Mouse (Mus musculus) forebrain, embryonic 12.5 days (tissue): ENCODE measurements around the gene 6030452D12Rik. TPM values are rescaled to one million over a fixed set of nuclear protein-coding genes. Genes with fewer than 3 reads are reported as not detected.

Experiments used
- ATAC-seq: fragments of 200-750 bp; cut with Nextera tagmentation; 2 replicates; pipeline ENCODE4 v1.8.0; 2017; ENCODE audit warnings: moderate TSS enrichment; ENCODE audit not compliant: low FRiP score
- H3K27ac ChIP-seq: fragments of 300-500 bp; sonication (generic); 2 replicates; pipeline ENCODE4 v1.5.1; 2016; ENCODE audit warnings: mild to moderate bottlenecking
- H3K27me3 ChIP-seq: fragments of 300-500 bp; sonication (generic); 2 replicates; pipeline ENCODE4 v1.6.1; 2016; ENCODE audit warnings: mild to moderate bottlenecking
- H3K36me3 ChIP-seq: fragments of 300-500 bp; sonication (generic); replicated peaks from 2 replicates; pipeline ENCODE4 v1.6.1; 2016; ENCODE audit warnings: mild to moderate bottlenecking
- H3K4me1 ChIP-seq: fragments of 300-500 bp; sonication (generic); 2 replicates; pipeline ENCODE4 v1.6.1; 2016
- H3K4me2 ChIP-seq: fragments of 300-500 bp; sonication (generic); 2 replicates; pipeline ENCODE4 v1.6.1; 2016; ENCODE audit warnings: mild to moderate bottlenecking, moderate library complexity
- H3K4me3 ChIP-seq: fragments of 300-500 bp; sonication (generic); replicated peaks from 2 replicates; pipeline ENCODE4 v1.5.1; 2016; ENCODE audit warnings: mild to moderate bottlenecking
- H3K9ac ChIP-seq: fragments of 300-500 bp; sonication (generic); 2 replicates; pipeline ENCODE4 v1.6.1; 2016; ENCODE audit warnings: mild to moderate bottlenecking
- H3K9me3 ChIP-seq: fragments of 300-500 bp; sonication (generic); 2 replicates; pipeline ENCODE4 v1.6.1; 2016
- WGBS: fragments of 180-500 bp; shearing (Covaris S2); methylation state at CpG from one replicate; pipeline ENCODE4 v1.1.7; 2016; 5-methylcytosine and 5-hydroxymethylcytosine counted together
- polyA plus RNA-seq: library from polyadenylated mRNA; unstranded; fragments of >200 nt; fragmentation: Nextera tagmentation; extraction: Ambion mirVana; gene quantifications from 2 replicates; pipeline ENCODE4 v1.2.1, GENCODE M21; 2016

Gene 6030452D12Rik
- polyA plus RNA-seq, 1 experiment from 2014 or later, result not detected

DNA sequence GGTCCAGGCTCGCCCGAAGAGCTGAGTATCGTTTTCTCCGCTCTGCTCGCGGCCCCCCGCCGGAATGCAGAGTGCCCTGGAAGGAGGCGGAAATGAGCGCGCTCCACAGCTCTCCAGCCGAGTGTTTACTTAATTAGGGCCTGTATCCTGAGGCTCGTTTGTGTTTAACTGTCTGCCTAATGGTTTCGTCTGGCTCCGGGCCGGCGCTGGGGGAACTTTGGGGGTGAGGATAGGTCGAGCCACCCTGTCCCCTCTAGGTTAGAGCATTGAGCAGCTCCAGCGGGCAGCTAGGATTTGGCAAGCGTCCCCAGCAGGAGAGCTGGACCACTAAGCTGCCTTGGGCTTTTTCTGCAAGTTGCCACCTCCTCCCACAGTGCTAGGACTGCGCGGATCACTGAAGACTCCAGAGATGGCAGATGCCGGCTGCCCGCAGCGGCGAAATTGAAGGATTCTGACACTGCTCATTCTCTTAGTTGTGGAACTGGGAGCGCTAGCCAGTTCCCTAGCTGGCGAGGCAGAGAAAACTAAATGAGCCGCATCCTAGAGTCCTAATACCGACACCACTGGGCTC lies 7.5 kb downstream of the 6030452D12Rik start:
- 0 out of 2 replicates have a peak overlapping the region, but pooled peaks have one; percentile 12 for H3K9ac ChIP-seq
- peaks cover 35% of the 10 kb centered on the region for H3K4me1 ChIP-seq
- peak; percentile 66 for ATAC-seq
- H3K9me3 ChIP-seq, result no peaks in the 10 kb centered on the region
- H3K36me3 ChIP-seq, result no peaks in the 10 kb centered on the region
- peaks cover 75% of the 10 kb centered on the region for H3K27me3 ChIP-seq
- no peak overlapping the region for H3K27ac ChIP-seq
- peak overlapping the region; percentile 36 for H3K4me3 ChIP-seq
- WGBS, result under 1% methylated on average over 30 of the region's 30 CpGs
- H3K4me2 ChIP-seq, result peak overlapping the region; percentile 64

DNA sequence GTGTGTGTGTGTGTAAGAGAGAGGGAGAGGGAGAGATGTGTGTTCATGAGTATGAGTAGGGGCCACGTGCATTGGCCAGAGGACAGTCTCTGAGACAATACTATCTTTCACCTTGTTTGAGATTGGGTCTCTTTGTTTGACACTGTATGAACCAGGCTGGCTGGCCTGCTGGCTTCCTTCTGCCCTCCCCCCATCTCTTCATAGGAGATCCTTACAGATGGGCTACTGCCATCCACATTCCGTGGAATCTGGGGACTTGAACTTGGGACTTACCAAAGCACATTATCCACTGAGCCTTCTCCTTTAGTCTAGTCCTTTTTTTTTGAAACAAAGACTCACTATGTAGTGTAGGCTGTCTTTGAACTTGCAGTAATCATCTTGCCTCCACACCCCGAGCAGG lies 8.1 kb downstream of the 6030452D12Rik start:
- Histone ChIP-seq H3K4me1 (peaks cover 35% of the 10 kb centered on the region), H3K36me3 (no peaks in the 10 kb centered on the region), H3K27ac (no peak overlapping the region), H3K4me2 (peak overlapping the region; percentile 64), H3K9ac (no peak overlapping the region), H3K27me3 (peaks cover 81% of the 10 kb centered on the region), H3K4me3 (peak overlapping the region; percentile 36), H3K9me3 (no peaks in the 10 kb centered on the region)
- peak; percentile 42; the same call in 1 of the 2 replicates for ATAC-seq
- 13% methylated on average over 3 of the region's 3 CpGs for WGBS

DNA sequence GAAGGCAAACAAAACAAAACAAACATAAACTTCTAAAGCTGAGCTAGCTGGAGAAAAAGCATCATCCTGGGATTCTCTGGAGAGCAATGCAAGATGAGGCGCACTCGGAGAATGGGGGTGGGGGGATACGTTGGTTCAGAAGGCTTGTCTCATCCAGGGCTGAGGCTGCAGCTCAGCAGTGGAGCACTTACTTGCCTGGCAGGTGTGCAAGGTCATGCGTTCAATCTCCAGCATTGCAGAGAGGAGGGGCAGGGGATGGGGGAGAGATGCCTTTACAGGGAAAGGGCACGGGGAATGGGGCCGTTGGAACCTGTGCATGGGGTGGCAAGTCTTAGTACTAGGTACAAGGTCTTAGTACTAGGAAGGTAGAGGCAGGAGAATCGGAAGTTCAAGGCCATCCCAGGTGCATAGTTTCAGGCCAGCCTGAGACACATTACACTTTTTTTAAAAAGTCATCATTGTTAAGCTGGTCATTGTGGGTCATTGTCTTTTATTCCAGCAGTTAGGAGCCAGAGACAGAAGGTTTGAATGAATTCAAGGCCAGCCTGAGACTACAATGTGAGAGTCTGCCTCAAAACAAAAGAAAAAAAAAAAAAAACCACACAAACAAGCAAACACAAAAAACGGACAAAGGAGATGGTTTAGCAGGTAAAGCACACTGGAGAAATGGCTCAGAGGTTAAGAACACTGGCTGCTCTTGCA lies 8.9 kb downstream of the 6030452D12Rik start:
- H3K4me2 ChIP-seq, result no peak overlapping the region
- 42% methylated on average over 8 of the region's 8 CpGs for WGBS
- peaks cover 87% of the 10 kb centered on the region for H3K27me3 ChIP-seq
- no peak overlapping the region for H3K4me3 ChIP-seq
- H3K27ac ChIP-seq, result no peak overlapping the region
- H3K4me1 ChIP-seq, result peaks cover 35% of the 10 kb centered on the region
- H3K9ac ChIP-seq, result no peak overlapping the region
- no peaks in the 10 kb centered on the region for H3K36me3 ChIP-seq
- H3K9me3 ChIP-seq, result no peaks in the 10 kb centered on the region
- ATAC-seq, result no peak

GRCm38 (mm10) chr8:106510365-106510975 lies 10.1 kb downstream of the 6030452D12Rik start, which contains the start of gene Cdh3:
Gene Cdh3 (plus strand): TSS chr8:106510891.
- Histone ChIP-seq H3K4me2 (peak within 1 kb of the TSS; percentile 57), H3K27me3 (peaks cover 82% of the 10 kb centered on the region), H3K27ac (no peak within 1 kb of the TSS), H3K4me3 (peak within 1 kb of the TSS; percentile 34), H3K4me1 (peaks cover 35% of the 10 kb centered on the region), H3K9ac (peak within 1 kb of the TSS; percentile 38; the same call in 1 of the 2 replicates), H3K36me3 (no peaks in the 10 kb centered on the region), H3K9me3 (no peaks in the 10 kb centered on the region)
- no peak for ATAC-seq
- under 1% methylated on average over 34 of the region's 34 CpGs for WGBS

GRCm38 (mm10) chr8:106511065-106511501 lies 10.8 kb downstream of the 6030452D12Rik start:
- Histone ChIP-seq H3K36me3 (no peaks in the 10 kb centered on the region), H3K4me1 (peaks cover 35% of the 10 kb centered on the region), H3K4me2 (peak overlapping the region; percentile 57), H3K9me3 (no peaks in the 10 kb centered on the region), H3K9ac (0 out of 2 replicates have a peak overlapping the region, but pooled peaks have one; percentile 38), H3K4me3 (peak overlapping the region; percentile 34), H3K27me3 (peaks cover 78% of the 10 kb centered on the region), H3K27ac (no peak overlapping the region)
- WGBS, result 2% methylated on average over 22 of the region's 22 CpGs
- ATAC-seq, result no peak

- Histone ChIP-seq H3K4me1 (peaks cover 35% of the 10 kb centered on the region), H3K27ac (no peak overlapping the region), H3K9ac (peak overlapping the region; percentile 29; the same call in 1 of the 2 replicates), H3K27me3 (peaks cover 73% of the 10 kb centered on the region), H3K4me2 (peak overlapping the region; percentile 57), H3K9me3 (no peaks in the 10 kb centered on the region), H3K4me3 (peak overlapping the region; percentile 34), H3K36me3 (no peaks in the 10 kb centered on the region)
- WGBS, result 0% methylated on average over 30 of the region's 30 CpGs
- no peak for ATAC-seq
Observed at GRCm38 (mm10) chr8:106511531-106512041, 11.3 kb downstream of the 6030452D12Rik start.

- 65% methylated on average over 7 of the region's 7 CpGs for WGBS
- Histone ChIP-seq H3K4me2 (no peak overlapping the region), H3K4me1 (peaks cover 29% of the 10 kb centered on the region), H3K27ac (no peak overlapping the region), H3K27me3 (peaks cover 63% of the 10 kb centered on the region), H3K9me3 (no peaks in the 10 kb centered on the region), H3K36me3 (no peaks in the 10 kb centered on the region), H3K9ac (no peak overlapping the region), H3K4me3 (no peak overlapping the region)
- no peak for ATAC-seq
Observed at GRCm38 (mm10) chr8:106512475-106513150, 12.3 kb downstream of the 6030452D12Rik start.

- H3K4me2 ChIP-seq, result no peak overlapping the region
- WGBS, result 3% methylated on average over 1 of the region's 1 CpGs
- H3K27me3 ChIP-seq, result peaks cover 30% of the 10 kb centered on the region
- no peaks in the 10 kb centered on the region for H3K9me3 ChIP-seq
- no peak overlapping the region for H3K4me3 ChIP-seq
- no peaks in the 10 kb centered on the region for H3K36me3 ChIP-seq
- no peak overlapping the region for H3K9ac ChIP-seq
- no peak overlapping the region for H3K27ac ChIP-seq
- no peak for ATAC-seq
- H3K4me1 ChIP-seq, result peaks cover 10% of the 10 kb centered on the region
Observed at GRCm38 (mm10) chr8:106515946-106516479, 15.7 kb downstream of the 6030452D12Rik start.

DNA sequence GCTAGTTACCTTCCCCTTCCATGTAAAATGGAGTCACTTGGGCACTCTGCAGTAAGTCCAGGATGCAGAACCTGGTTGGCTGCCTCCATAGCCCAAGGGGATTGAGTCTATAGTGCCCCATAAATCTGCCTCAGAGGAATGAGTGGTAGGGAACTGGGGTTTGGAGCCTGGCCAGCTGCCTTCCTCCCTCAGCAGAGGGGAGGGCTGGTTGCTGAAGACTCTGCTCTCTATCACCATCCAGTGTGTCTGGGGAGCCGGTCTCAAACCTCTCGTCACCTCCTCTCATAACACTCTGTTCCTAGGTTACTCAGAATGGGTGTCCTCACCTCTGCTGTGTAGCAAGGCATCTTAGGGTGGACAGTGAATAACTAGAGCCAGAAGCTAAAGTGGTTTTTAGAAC lies 16.3 kb downstream of the 6030452D12Rik start:
- Histone ChIP-seq H3K9ac (no peak overlapping the region), H3K36me3 (no peaks in the 10 kb centered on the region), H3K9me3 (no peaks in the 10 kb centered on the region), H3K27ac (no peak overlapping the region), H3K4me1 (peaks cover 4% of the 10 kb centered on the region), H3K27me3 (peaks cover 25% of the 10 kb centered on the region), H3K4me2 (no peak overlapping the region), H3K4me3 (no peak overlapping the region)
- WGBS, result 95% methylated on average over 2 of the region's 2 CpGs
- ATAC-seq, result no peak

DNA sequence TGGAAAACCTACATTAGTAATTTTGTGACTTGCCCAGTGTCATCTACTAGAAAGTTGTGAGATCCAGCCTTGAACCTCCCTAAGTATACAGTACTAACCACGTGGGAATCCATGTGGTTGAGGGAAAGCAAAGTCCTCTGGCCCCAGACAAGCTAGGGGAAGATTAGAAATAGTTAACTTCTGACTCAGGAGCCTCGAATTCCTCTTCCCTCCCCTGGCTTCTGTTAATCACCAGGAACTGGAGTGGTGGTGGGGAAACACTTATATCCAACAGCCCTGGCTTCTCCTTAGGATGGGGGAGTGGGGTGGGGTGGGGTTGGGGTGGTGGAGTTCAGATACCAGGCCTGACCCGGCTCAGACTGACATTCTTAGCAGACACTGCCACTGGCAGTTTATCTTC lies 18.4 kb downstream of the 6030452D12Rik start:
- no peaks in the 10 kb centered on the region for H3K9me3 ChIP-seq

DNA sequence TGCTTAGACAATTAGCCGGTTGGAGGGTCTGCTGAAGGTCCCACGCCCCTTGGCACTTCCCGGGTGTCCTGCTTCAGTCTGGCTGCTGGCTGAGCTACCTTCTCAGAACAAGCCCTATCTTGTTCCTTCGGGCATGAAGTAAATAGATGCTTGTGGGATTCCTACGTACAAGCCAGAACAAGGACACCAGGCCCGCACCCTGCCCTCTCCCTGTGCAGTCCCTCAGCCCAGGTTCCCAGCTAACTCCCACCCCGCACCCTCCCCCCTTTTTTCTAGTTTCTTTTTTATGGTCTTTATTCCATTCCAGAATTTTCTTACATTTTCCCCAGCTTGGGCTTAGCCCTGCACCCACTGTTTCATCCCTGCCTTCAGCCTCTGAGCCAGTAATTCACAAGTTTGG lies 20.3 kb downstream of the 6030452D12Rik start:
- 87% methylated on average over 7 of the region's 7 CpGs for WGBS

More for the DNA sequence above, 18.4 kb downstream of the 6030452D12Rik start:
- Histone ChIP-seq H3K4me3 (no peak overlapping the region), H3K27ac (no peak overlapping the region), H3K4me2 (no peak overlapping the region), H3K9ac (no peak overlapping the region), H3K4me1 (no peaks in the 10 kb centered on the region), H3K36me3 (no peaks in the 10 kb centered on the region), H3K27me3 (peaks cover 3% of the 10 kb centered on the region)
- WGBS, result 39% methylated on average over 2 of the region's 3 CpGs
- ATAC-seq, result no peak

More for the DNA sequence above, 20.3 kb downstream of the 6030452D12Rik start:
- Histone ChIP-seq H3K9me3 (no peaks in the 10 kb centered on the region), H3K36me3 (no peaks in the 10 kb centered on the region), H3K27ac (no peak overlapping the region), H3K9ac (no peak overlapping the region), H3K4me3 (no peak overlapping the region), H3K4me1 (no peaks in the 10 kb centered on the region), H3K27me3 (no peaks in the 10 kb centered on the region), H3K4me2 (no peak overlapping the region)
- no peak for ATAC-seq
